Comparison of ENCODE assay signal across 27 mouse cellular contexts in the genomic region with DNA sequence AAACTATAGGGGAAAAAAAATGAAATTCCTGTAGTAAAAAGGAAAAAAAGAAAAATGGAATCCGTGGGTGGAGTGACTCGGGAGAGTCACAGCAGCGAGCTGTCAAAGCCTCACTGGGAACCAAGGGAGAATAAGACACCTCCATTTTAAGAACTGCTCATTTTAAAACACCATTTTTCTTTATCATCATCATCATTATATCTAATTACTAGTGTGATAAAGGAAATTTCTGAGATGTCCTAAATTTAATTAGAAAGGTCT. TPM values are rescaled to one million over a fixed set of nuclear protein-coding genes. Genes with fewer than 3 reads are reported as not detected.
"Had no signal": no experiment of that assay in that cellular context is flagged by ENCODE, and none has a peak within 500 bp of the region (broad histone marks: within the 10 kb centered on the region; RNA-seq: fewer than 3 reads in every experiment).

No protein-coding gene starts in this region.

- H3K9ac ChIP-seq: heart, embryonic 13.5 days; heart, embryonic 15.5 days; hindbrain, embryonic 13.5 days; hindbrain, embryonic 15.5 days; kidney, embryonic 15.5 days; limb, embryonic 13.5 days; limb, embryonic 15.5 days; liver, embryonic 12.5 days; liver, embryonic 14.5 days had no signal

- DNase-seq: gastrocnemius, postnatal 14 days; gastrocnemius, postnatal 36 days; heart, adult 2 months; heart, postnatal 14 days; heart, postnatal 36 days; kidney, adult 11 months; kidney, adult 2 months; kidney, adult 9 months; kidney, postnatal 14 days; kidney, postnatal 36 days; left cerebral cortex, postnatal 4 days had no signal

- H3K27ac ChIP-seq: heart, adult 2 months; heart, embryonic 15.5 days; hindbrain, embryonic 13.5 days; hindbrain, embryonic 15.5 days; hindbrain, postnatal 0 days; kidney, embryonic 15.5 days; kidney, postnatal 0 days; limb, embryonic 13.5 days; limb, embryonic 15.5 days; liver, embryonic 12.5 days; liver, embryonic 14.5 days had no signal

- ATAC-seq: intestine, embryonic 16.5 days; liver, embryonic 12.5 days had no signal

- H3K36me3 ChIP-seq: heart, embryonic 13.5 days; heart, embryonic 15.5 days; hindbrain, embryonic 13.5 days; hindbrain, embryonic 15.5 days; kidney, embryonic 15.5 days; limb, embryonic 13.5 days; limb, embryonic 15.5 days; liver, embryonic 12.5 days had no signal

- H3K4me3 ChIP-seq: heart, adult 2 months; heart, embryonic 13.5 days; heart, embryonic 15.5 days; hindbrain, embryonic 13.5 days; hindbrain, embryonic 15.5 days; kidney, embryonic 15.5 days; limb, embryonic 13.5 days; limb, embryonic 15.5 days; liver, embryonic 12.5 days had no signal

- H3K9me3 ChIP-seq: hindbrain, embryonic 13.5 days; hindbrain, embryonic 15.5 days; kidney, embryonic 15.5 days; limb, embryonic 13.5 days; limb, embryonic 15.5 days; liver, embryonic 12.5 days had no signal

- H3K27me3 ChIP-seq: heart, embryonic 13.5 days; heart, embryonic 15.5 days; hindbrain, embryonic 13.5 days; hindbrain, embryonic 15.5 days; kidney, embryonic 15.5 days; limb, embryonic 13.5 days; limb, embryonic 15.5 days; liver, embryonic 12.5 days had no signal

- H3K4me2 ChIP-seq: heart, embryonic 11.5 days; heart, embryonic 13.5 days; heart, embryonic 15.5 days; hindbrain, embryonic 13.5 days; hindbrain, embryonic 15.5 days; kidney, embryonic 15.5 days; limb, embryonic 13.5 days; limb, embryonic 15.5 days; liver, embryonic 12.5 days had no signal

- H3K4me1 ChIP-seq: hindbrain, embryonic 15.5 days; limb, embryonic 13.5 days; limb, embryonic 15.5 days had no signal

RNA-seq across cellular contexts. Expression of a gene that starts 53.0 kb away (rescaled TPM):
- total RNA-seq: hindbrain, postnatal 0 days; left cerebral cortex, postnatal 4 days; liver, adult 2 months had no signal
- polyA plus RNA-seq: gonadal fat pad, adult 2 months; heart, embryonic 13.5 days; heart, embryonic 15.5 days; hindbrain, embryonic 13.5 days; intestine, embryonic 14.5 days; intestine, embryonic 16.5 days; liver, adult 2 months had no signal
